Mouse (Mus musculus): ENCODE data around the gene Tent5c.

Tent5c gene

DNA sequence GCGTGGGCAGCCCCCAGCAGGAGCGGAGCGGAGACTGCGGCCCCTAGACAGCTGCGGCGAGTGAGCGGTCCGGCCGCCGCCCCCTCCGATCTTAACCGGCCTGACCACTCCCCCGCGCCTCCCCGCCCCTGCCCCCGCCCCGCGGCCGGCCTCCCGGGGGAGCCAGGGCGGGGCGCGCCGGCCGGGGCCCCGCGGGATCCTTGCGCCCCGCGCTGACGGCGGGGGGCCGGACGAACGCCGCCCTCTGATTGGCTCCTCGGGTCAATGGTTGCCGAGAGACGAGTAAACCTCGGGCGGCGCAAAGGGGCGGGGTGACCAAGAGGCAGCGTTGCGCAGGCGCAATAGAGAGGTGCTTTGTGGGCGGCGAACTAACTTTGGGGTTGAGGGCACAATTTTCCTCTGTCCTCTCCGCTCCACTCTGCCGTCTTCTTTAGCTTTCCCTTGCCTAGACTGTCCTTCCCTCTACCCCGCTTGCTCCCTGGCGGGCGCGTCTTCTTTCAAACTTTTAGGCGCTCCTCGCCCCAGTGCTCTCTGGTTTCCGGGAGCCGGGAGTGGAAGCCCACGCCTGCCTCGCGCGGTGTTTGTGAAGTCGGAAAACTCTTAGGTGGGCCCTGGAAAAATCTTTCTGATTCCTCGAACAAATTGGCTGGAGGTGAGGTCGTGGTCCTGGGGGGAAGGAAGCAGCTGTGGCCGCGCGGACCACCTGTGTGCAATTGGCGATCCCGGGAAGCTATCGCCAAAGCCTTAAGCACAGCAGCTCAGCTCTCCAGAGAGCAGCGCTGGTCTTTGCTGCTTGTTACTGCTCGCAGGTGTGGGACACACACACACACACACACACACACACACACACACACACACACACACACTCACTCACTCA lies at the start of gene Tent5c:
Tent5c (minus strand) TSS at position 192 of the 877 bp plus-strand sequence.
- DNase-seq (ENCODE audit: low spot score in 2 of 2), result peak; percentile 97 to 99

DNA sequence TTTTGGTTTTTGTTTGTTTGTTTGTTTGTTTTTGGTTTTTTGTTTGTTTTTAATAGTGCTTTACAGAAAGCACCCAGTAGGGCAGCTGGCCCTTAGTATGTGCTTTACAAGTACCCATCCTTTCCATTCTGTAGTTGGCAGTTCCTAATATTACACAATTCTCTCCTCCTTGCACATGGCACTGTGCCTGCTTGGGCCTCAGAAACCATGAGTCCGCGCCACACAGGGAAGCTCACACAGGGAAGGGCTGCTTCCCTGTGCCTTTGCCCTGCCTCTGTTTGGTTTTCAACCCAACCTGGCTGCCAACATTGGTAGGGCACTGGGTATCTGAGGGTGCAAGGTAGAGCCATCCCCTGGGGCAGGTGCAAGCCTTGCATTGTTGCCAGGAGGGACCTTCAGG lies 47.6 kb upstream of the Tent5c start:
- DNase-seq (ENCODE audit: low spot score in 2 of 2), result no peak

DNA sequence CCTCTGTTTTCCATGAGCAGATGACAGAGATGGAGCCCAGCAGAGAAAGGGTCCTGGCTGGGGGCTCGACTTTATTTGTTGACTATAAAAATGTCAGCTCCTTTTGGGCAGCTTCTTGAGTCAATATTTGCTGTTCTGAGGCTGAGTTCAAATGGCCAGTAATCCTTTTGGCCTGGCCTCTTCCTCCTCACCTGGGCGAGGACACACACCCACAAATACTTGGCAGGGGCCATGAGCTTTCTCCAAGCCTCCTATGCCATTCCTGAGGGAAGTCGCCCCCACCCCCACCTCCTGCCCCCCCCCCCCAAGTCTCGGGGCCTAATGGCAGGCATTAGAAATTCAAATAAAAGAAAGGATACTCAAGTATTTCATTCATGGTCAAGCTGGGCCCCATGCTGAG lies 46.8 kb upstream of the Tent5c start:
- no peak for DNase-seq (ENCODE audit: low spot score in 2 of 2)

DNA sequence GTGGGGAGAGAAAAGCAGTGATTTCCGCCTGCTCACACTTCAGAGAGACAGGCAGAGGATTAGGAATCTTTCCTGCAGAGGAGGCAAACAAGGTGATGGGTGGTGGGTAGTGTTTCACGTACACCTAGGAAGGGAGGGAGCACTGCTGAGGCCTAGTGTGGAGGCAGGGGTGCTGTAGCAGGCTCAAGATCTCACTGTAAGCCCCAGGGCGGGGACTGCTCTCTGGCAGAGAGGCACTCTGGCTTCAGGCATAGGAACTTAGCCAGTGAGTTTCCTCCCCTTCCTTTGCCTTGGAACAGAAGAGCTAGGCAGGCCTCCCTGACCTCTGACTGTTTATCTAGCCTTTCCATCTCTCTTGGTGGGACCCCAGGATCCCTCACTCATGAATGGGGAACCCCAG lies 46.2 kb upstream of the Tent5c start:
- DNase-seq (ENCODE audit: low spot score in 2 of 2), result no peak

DNA sequence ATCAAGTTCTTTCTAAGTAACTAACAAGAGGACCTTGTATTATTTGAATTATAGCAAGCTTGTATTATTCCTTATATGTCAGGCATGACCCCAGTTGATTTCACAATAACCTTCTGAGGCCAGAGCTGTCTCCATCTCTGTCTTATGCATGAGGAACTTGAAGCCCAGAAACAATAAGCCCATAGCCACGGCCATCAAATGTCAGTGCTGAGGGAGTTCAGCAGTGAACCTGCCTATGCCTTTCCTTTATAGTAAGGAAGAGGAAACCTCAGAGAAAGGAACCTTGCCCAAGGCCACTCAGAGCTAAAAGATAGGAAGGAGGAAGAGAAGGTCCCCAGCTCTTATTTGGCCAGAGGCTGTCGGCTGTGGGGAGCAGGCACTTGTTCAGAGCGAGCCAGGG lies 45.3 kb upstream of the Tent5c start:
- no peak for DNase-seq (ENCODE audit: low spot score in 2 of 2)

- no peak for DNase-seq (ENCODE audit: low spot score in 2 of 2)
Measured at GRCm38 (mm10) chr3:100533429-100533828, 44.3 kb upstream of the Tent5c start.

- no peak for DNase-seq (ENCODE audit: low spot score in 2 of 2)
Measured at GRCm38 (mm10) chr3:100530919-100531318, 41.8 kb upstream of the Tent5c start.

DNA sequence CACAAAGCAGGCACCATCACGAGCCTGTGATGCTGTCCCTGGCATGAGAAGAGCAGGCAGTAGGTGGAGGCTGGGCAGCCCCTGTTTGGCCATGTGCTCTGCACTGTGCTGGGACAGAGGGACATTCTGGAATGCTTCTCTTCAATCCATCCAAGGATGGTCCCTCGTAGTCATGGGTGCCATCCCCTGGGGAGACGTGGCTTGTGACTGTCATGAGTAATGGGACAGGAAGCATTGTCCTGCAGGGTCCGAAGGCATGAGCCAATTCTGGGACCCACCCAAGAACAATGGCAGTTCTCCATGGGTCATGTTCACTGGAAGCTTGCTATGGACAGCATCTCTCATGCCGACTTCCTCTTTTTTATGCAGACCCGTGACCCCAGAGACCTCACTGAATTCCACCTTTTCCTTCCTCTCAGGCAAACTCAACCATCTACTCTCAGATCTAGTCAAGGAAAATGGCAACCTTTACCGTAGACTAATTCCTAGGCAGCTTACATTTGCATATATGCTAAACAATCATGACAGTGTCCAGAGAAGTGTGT lies 41.2 kb upstream of the Tent5c start:
- no peak for DNase-seq (ENCODE audit: low spot score in 2 of 2)

DNA sequence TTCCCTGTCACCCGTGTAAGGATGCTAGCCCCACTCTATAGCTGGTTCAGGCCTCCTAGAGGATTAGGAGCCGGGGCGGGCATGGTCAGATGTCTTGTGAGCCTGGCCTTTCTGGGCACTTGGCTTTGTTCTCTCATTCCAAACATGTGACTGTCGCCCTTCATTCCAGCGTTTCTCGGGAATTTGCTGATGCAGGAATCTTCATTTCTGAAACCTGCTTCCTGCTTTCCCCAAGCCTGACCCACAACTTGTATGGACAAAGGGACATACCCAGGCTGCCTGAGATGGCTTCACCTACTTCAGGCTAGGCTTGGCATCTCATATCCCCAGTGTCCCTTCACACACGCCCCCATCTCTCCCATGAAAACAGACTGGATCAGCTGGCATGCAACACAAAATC lies 33.5 kb upstream of the Tent5c start:
- DNase-seq (ENCODE audit: low spot score in 2 of 2), result no peak

DNA sequence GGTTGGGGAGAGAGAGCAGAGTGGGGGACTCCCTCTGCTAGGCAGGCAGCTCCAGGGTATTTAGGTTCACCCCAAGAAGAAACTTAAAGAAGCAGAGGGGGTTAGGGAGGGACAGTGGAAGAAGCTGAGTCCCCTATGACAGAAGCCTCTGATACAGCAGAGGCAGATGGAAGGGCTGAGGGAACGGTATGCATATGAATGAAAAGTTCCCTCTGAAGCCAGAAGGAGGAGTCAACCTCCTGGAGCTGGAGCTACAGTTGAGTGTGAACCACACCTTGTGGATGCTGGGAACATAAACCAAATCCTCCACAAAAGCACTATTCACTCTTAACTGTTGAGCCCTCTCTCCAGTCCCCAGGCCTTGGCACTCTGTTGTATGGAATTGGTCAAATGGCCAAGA lies 32.5 kb upstream of the Tent5c start:
- DNase-seq (ENCODE audit: low spot score in 2 of 2), result no peak

GRCm38 (mm10) chr3:100515754-100516141 lies 26.6 kb upstream of the Tent5c start:
- DNase-seq (ENCODE audit: low spot score in 2 of 2), result no peak

DNA sequence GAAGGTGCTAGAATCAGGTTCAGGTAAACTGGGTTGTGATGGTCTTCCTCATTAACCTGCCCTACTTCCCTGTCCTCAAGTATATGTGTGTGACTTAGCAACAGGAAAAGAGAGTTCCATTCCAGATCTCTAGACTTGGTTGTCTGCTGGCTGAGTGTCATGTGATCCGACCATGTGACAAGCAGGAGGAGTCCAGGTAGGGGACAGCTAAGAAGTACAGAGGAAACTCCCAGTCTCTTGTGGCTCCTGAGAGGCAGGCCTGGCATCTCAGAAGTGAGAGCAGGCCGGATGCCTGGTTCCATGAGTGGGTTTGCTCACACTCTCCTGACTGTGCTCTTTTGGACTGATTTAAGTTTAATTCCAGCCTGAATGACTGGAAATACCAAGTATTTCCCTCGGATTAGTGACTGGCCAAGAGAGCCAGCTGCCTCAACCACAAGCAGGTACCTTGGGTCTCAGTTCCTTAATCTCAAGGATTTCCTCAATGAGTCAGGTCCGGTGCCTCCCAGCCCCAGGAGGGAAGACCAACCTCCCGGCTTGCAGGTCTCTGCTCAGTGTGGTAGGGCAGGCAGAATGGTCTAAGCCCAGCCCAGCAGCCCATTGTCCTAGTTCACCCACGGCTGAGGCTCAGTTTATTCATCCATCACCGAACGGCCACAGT lies 26.1 kb upstream of the Tent5c start:
- DNase-seq (ENCODE audit: low spot score in 2 of 2), result no peak

DNA sequence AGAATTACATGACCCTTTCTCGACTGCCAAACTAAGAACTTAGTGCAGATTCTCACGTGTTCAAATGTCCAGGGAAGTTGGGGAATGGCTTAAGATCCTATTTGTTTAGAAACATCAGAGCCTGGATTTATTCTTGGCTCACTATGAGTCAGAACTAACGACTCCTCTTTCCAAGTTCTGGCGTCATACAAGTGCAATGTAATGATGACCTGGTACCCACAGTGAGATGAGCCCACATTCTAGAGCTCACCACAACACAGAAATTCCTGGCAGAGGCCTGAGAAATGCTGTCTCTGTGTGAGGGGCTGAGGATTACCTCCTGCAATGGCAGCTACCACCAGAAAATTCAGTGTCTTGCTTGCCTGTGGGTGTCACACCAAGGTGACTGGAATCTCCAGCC lies 18.1 kb upstream of the Tent5c start:
- DNase-seq (ENCODE audit: low spot score in 2 of 2), result no peak

GRCm38 (mm10) chr3:100506715-100507114 lies 17.6 kb upstream of the Tent5c start:
- DNase-seq (ENCODE audit: low spot score in 2 of 2), result no peak

GRCm38 (mm10) chr3:100503882-100504281 lies 14.8 kb upstream of the Tent5c start:
- no peak for DNase-seq (ENCODE audit: low spot score in 2 of 2)

DNA sequence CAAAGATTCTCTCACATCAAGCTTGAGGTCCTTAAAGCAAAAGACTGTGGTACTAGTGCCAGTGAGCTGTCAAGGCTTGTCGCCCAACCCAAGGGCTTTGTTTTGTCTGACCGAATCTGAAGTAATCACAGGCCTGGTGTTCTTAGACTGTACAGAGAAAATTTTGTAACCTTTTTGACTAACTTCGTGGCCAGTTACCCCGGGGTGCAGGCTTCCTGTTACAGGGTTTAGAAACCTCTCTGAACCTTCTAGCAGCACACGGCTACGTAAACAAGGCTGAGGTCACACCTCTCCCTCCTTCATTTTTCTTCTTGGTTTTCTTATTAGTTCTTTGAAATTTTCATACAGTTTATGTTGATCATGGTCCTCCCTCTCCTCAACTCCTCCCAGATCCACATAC lies 13.4 kb upstream of the Tent5c start:
- no peak for DNase-seq (ENCODE audit: low spot score in 2 of 2)

DNA sequence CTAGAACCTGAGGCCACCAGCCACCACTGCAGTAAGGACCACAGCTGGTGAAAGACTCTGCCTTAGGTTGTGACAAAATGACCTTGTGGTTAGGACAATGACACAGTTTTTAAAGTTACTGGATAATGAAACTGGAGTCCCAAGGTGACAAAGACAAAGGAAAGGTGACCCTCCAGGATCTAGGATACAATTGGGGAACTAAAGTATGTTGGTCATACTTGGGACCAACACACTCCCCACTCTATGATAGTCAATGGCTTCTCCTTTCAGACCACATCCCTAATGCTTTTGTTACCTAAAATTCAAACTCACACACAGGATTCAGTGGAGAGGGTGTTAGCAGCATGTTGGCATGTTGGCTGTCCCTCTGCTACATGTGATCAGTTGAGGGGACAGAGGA lies 12.8 kb upstream of the Tent5c start:
- DNase-seq (ENCODE audit: low spot score in 2 of 2), result no peak

- DNase-seq (ENCODE audit: low spot score in 2 of 2), result no peak
Measured at GRCm38 (mm10) chr3:100496081-100496480, 7.0 kb upstream of the Tent5c start.

DNA sequence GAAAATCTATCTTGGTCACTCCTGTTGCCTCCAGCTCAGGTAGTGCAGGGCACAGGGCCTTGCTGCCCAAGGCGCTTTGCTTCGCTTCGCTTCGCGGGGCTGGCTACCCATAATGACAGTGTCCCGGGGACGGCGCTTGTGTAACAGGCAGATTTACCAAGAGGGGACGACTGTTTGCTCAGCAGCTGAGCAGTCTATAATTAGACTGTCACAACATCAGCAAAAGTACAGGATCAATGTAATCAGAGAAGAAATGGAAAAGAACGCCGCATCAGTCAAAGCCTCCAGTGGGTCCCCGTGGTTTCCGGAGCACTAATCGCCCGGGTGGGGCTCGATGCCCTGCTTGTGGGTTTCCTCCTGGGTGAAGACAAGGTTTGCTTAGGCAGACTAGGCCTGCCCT lies 6.3 kb upstream of the Tent5c start:
- no peak for DNase-seq (ENCODE audit: low spot score in 2 of 2)

DNA sequence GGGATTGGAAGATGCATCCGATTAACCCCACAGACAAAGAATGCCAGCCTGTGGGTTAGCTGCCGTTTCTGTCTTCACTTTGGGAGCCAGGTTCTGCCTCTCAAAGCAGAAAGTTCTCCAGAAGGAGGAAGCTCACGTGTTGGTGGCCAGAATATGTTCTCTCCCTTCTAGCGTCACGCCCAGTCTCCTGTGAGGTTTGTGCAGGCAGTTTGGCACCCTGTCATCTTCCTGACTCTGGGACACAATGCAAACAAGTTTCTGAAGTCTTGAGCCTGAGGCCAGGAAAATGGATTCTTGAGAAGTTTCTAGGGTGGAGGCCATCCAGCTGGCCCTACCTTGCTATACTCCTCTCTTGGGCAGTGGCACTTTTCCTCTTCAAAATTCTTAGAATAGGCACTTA lies 5.8 kb upstream of the Tent5c start:
- no peak for DNase-seq (ENCODE audit: low spot score in 2 of 2)

DNA sequence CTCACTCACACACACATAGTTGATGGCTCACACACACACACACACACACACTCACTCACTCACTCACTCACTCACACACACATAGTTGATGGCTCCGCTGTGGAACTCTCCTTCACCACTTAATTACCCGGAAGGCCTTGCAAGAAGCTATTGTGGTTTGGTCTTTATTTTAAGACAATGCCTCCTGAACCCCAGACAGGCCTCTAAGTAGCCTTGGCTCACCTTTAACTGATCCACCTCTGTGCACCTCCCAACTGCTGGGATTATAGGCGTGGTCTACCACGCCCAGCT lies 831 bp upstream of the Tent5c start:
- DNase-seq (ENCODE audit: low spot score in 2 of 2), result no peak

DNA sequence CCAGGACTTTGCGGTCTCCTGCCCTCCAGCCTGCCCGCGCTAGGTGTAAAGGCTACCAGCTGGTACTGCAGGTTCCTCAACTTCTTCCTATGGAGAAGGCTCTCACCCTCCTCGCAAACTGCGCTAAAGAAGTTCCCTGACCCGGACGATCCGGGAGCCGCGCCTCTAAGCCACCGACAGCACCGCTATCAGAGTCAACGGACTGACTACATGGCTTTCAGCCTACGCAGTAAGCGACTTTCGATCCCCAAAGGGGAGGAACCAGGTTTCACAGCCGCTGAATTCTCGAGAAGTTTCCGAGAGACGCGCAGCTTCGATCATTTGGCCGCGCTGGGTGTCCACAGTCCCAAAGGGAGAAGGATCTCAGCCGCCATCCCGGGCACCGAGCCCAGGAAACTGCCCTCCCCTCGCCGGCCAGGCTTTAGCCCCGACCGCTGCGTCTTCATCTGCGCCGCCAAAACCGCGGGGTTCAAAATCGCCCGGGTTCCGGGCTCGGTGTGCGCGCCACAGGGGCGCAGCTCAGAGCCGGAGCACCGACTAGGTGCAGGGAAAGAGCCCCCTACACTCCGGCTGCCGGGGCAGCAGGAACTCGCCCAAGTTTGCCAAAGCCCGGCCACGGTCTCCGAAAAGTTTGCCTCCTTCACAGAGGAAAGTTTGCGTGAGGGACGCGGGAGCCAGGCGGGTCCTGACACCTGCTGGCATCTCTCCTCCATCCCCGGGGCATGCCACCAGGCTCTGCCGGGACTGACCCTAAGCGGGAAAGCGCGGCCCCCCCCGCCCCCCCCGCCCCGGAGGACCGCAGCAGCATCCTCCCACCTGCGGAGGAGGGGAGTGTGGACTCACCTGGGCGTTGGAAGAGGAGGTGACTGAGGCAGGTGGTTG lies 632 bp downstream of the Tent5c start:
- DNase-seq (ENCODE audit: low spot score in 2 of 2), result peak; percentile 72 to 86

Data from spleen, postnatal 4 days (tissue).